Mouse (Mus musculus): Measurements from ENCODE around the gene Hs6st1.
A peak's percentile ranks its signal among the peaks of the same experiment; 100 is the strongest.

The Hs6st1 gene

DNA sequence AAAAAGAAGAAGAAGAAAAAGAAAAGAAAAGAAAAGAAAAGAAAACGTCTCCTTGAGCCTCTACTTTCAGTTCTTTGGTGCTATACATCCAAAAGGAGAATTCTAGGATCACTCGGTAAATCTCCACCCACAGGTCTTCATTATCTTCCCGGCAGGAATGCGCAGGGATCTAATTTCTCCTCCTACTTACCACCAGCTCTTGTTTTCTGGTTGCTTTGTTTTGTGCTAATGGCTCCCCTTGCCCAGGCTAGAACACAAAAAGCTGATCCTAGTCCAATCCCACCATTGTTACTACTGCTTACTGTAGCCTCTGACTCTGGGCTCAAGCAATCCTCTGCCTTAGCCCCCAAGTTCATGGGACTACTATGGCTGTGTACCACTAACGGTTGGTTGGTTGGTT lies 16.9 kb downstream of the Hs6st1 start:
- no peak for DNase-seq (ENCODE audit: low spot score)

DNA sequence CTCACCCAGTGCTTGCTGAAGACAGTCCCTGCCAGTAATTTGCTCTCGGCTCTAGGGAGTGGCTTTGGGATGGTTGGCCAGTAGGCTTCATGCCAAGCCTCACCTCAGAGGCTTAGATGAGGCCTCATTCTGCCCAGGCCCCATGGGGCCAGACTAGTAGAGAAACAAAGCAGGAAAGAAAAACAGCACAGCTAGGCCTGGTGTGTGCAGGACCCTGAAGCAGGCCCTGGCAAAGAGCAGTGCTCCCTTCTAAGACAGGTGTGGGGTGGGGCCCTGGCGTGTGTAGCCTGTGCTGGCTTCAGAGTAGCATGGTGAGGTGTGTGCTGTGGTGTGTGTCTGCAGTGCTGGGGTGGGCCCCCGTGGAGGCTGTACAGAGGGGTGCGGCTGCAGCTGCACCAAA lies 20.2 kb downstream of the Hs6st1 start:
- DNase-seq (ENCODE audit: low spot score): no peak

GRCm38 (mm10) chr1:36089481-36089880 lies 21.3 kb downstream of the Hs6st1 start:
- DNase-seq (ENCODE audit: low spot score): no peak

- no peak for DNase-seq (ENCODE audit: low spot score)
These were observed 22.0 kb downstream of the Hs6st1 start for GRCm38 (mm10) chr1:36090011-36090721.

DNA sequence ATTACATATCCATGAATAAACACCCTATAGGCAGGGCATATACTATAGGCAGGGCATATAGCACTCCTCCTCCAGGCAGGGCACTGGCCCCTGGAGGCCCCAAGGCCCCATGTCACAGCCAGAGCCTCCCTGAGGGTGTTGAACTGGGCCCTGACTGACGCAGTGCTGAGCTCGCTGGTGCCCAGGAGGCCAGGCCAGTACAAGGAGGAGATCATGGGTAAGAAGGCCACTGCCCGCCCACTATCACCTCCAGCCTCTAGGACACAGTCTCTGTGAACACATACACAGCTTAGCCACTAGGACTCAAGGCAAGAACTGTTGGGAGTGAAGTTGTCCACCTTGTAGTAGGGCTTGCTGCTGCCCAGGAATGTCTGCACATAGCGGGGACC lies 22.5 kb downstream of the Hs6st1 start:
- DNase-seq (ENCODE audit: low spot score): no peak

DNA sequence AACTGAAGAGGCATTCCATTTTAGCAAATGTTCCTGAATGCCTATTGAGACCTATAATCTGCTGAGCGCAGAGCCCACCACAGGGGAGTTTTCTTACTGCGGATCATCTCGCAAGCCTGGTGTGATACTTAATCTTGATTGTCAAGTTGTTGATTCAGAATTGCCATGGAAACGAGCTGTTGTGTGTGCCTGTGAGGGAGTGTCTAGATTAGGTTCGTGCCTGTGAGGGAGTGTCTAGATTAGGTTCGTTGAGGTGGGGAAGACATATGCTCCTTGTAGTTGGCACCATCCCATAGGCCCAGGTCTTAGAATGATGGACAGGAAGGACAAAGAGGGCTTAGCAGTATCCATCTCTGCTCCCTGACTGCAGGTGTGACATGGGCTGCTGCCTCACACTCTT lies 23.0 kb downstream of the Hs6st1 start:
- no peak for DNase-seq (ENCODE audit: low spot score)

DNA sequence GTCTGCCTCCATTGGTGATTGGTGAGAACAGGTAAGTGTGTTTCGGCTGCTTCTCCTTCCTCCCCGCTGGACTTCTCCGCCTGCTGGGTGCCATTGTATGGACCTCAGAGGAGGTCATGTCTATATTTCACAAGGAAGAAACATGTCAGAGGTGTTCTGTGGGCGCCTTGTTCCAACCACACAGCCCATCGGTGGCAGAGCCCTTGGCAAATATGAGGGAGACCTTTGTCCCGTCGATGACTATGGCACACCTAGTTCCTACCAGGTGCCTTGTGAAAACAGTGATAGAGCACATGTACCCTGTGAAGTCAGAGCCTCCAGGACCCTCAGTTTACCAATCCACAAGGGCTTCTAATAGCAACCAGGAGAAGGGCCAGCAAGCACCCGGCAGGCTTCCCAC lies 25.5 kb downstream of the Hs6st1 start:
- no peak for DNase-seq (ENCODE audit: low spot score)

DNA sequence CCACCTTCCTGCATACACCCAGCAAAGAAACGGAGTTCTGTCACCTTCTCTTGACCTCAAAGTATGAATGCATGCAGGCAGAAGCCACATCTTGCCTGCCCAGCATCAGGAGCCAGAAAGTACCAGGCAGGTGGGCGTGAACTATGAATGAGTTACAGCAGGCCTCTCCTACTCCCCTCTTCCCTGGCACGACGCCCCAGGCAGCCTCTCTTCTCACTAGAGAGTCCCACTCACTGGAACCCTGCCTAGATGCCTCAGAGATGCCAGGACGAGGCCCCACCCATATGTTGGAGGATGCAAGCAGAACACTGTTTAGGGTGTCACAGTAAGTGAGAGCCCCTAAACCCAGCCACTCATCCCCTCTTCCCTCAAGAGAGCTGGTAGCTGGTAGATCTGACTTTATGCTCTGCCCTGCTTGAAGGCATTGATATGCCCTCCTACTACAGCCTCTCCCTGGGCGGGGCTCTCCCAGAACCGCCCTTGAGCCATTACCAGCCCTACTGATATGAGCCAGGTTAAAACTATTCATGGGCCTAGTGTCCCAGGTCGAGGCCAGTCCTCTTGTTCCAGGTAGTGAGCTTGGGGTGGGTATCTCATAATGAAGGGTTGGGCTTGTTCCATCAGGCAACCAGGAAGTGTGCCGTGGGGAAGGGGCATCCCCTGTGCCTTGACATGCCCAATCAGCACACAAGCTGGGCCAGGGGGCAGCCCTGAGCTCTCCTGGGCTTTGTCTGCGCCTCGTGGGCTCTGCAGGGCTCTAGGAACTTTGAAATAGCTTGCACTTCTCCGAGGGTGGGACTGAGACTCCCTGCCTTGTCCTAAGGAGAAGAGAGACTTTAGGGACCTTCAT lies 27.4 kb downstream of the Hs6st1 start:
- peak; percentile 39 for DNase-seq (ENCODE audit: low spot score)

DNA sequence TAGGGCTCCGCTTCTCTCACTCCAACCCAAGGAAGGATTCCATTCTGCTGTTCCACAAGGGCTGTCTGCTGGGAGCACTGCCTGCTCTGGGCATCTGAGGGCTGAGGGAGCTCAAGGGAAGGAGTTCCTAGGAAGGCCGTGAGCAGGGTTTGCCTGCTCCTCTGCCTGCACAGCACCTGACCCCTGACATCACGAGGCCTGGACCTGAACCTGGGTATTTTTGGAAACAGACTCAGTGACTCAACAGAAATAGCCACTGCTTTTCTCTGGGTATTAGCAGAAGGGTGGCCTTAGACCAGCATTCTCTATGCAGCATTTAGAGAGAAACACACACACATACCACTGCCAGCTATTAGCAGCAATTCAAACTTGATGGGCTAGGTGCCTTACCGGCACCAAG lies 30.2 kb downstream of the Hs6st1 start:
- DNase-seq (ENCODE audit: low spot score): no peak

DNA sequence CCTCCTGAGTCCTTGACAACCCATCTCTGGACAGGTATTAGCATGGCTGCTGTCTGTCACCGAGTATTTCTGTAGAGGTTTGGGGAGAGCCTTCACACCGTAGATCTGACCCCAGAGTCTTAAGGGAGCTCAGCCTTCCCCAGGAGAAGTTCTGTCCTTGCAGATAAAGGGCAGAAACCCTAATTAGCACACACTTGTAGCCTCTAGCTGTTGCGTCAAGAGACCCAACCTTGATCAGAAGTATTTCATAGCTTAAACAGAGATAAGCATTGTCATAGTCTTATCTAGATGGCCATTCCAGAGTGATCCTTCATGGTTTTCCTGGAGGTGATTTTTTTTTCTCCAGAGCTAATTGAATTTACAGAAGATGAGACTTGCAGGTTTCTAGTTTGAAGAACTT lies 32.2 kb downstream of the Hs6st1 start:
- DNase-seq (ENCODE audit: low spot score): no peak

GRCm38 (mm10) chr1:36105917-36106706 lies 37.9 kb downstream of the Hs6st1 start:
- DNase-seq (ENCODE audit: low spot score): no peak

DNA sequence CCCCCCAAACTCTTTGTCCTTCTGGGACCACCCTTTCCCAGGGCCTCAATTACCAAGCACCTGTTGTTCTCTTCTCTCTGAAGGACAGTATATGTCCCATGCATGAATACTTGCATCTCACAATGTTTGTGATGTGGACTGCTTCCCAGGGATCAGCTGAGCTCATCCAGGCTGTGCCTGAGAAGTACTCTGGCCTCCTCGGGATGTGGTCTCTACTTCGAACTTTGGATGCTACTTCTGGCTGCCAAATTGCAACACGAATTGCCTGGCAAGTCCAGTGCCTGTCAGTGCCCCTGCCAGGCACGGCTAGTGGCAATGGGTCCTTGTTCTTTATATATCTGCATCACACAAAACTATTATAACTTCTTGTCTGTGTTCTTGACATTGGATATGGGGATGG lies 41.8 kb downstream of the Hs6st1 start:
- DNase-seq (ENCODE audit: low spot score): no peak

DNA sequence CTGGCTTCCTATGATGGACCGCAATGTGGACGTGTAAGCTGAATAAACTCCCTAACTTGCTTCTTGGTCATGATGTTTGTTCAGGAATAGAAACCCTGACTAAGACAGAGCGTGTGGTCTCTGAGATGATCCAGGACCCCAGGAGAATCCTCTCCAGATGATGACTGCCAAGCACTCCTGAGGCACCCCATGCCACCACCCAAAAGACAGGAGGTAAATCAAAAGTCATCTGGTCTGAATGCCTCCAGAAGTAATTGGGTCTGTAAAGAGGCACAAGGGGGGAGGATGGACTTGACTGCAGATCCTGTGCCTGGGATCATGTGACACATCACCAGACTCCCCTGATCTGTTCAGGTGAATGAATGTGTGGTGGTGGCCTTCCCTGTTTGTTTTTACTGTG lies 44.5 kb downstream of the Hs6st1 start:
- DNase-seq (ENCODE audit: low spot score): no peak

DNA sequence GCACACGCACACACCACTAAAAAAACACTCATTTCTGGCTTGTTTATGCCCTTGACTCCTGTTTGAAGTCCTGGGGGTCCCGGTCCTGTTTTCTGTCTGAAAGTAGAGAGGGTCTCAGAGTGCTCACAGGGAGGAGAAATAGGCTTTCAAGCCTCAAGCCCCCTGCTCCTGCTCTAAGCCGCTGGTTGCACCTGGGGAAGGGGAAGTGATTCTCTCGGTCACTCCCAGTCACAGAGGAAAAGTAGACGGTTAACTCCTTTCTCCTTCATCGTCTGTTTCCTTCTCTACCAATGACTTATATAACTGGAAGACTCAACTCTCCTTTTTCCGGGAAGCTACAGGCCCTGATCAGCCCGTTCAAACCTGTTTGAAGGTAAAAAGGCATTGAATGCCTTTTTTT lies 45.5 kb downstream of the Hs6st1 start:
- no peak for DNase-seq (ENCODE audit: low spot score)

DNA sequence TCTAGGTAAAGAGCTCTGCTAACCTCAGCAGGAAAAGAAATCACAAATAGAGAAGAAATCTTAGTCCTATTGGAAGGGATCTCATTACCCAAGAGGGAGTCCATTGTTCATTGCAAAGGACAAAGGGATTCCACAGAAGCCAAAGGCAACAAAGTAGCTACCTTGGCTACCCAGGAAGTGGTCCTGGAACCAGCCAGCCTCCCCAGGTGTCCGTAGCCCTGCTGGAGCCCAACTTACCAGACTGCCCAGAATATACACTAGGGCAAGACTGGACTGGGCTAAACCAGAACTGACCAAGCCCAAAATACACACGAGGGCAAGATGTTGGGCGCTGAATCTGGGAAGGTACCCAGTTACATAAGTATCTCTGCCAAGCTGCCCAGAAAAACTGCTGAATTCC lies 46.6 kb downstream of the Hs6st1 start:
- no peak for DNase-seq (ENCODE audit: low spot score)

DNA sequence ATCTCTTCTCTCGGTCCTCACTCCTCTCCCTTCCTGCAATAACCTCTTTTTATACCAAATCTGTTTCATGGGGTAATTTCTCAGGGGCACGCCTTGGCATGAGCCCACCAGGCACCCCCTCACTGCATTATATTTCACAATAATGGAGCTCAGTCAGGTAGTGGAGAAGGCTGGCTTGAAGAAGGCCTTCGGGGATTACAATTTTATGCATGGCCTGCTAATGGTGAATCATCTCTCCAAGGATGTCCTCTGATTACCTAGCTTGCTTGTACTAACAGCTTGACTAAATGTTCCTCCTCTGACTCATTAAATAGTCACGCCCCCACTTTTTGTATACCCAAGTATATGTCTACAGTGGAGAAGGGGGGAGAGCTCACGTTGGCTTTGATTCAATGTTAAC lies 48.3 kb downstream of the Hs6st1 start:
- DNase-seq (ENCODE audit: low spot score): no peak

GRCm38 (mm10) chr1:36118061-36118685 lies 50.0 kb downstream of the Hs6st1 start:
- DNase-seq (ENCODE audit: low spot score): no peak

GRCm38 (mm10) chr1:36118958-36119357 lies 50.8 kb downstream of the Hs6st1 start:
- DNase-seq (ENCODE audit: low spot score): no peak

- no peak for DNase-seq (ENCODE audit: low spot score)
These were observed 51.2 kb downstream of the Hs6st1 start for GRCm38 (mm10) chr1:36119426-36119825.

- no peak for DNase-seq (ENCODE audit: low spot score)
These were observed 53.0 kb downstream of the Hs6st1 start for GRCm38 (mm10) chr1:36121172-36121571.

DNA sequence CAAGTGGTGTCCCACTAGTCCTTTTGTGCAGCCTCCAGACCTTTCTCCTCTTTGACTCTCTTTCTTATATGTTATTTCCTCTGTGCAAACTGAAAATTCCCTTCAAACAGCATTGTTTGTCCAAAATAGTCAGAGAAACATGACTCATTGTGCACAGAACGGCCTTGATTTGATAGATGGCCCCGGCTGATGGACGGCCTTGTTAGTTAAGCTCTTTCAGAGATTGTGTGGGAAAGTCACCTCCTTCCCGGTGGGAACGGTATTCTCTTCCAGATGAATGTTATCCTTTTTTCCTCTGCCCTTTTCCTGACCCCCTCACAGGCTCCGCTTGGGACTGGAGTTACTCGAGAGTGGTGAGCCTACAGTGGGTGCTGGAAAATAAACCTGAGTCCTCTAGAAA lies 56.9 kb downstream of the Hs6st1 start:
- no peak for DNase-seq (ENCODE audit: low spot score)

DNA sequence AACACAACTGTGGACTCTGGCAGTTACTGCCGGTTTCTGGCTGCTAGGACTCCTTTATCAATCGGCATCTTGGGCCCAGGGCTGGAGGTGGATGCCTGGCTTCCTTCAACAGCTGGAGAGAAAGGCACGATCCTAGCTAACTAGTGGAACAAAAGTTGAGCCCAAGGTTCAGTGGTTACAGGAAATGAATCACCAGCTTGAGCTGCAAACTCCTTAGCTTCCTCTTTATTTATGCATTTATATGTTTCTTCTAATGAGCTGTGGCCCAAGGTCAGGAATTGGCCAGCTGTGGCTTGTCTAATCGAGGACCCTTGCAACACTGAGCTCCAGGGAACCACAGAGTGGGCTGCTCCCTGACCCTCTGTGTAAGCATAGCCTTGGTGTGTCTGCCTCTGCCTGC lies 60.9 kb downstream of the Hs6st1 start:
- no peak for DNase-seq (ENCODE audit: low spot score)
